Mouse (Mus musculus) liver, embryonic 11.5 days (tissue): ENCODE data around the gene Dgka. TPM values are rescaled to one million over a fixed set of nuclear protein-coding genes. Genes with fewer than 3 reads are reported as not detected.
"Not testable (repeated sequence)": the region's sequence is repeated elsewhere in the genome, so short reads cannot be mapped to it uniquely, and the experiment has no call there.

ENCODE experiments used
- ATAC-seq: fragments of 200-750 bp; cut with Nextera tagmentation; replicated peaks from 2 replicates; pipeline ENCODE4 v1.8.0; 2017; ENCODE audit warnings: moderate number of reproducible peaks, mild to moderate bottlenecking, moderate TSS enrichment, moderate library complexity; ENCODE audit not compliant: low FRiP score
- DNase-seq: peaks from one replicate; pipeline ENCODE4 v3.0.0-alpha.2; 2017; ENCODE audit warnings: low spot score
- H3K27ac ChIP-seq: fragments of 300-500 bp; sonication (generic); 2 replicates; pipeline ENCODE4 v1.5.1; 2014; ENCODE audit warnings: mild to moderate bottlenecking, low read depth, low read length, control low read depth
- H3K27me3 ChIP-seq: fragments of 300-500 bp; sonication (generic); replicated peaks from 2 replicates; pipeline ENCODE4 v1.6.1; 2014; ENCODE audit warnings: low read length, mixed read lengths; ENCODE audit not compliant: control insufficient read depth, insufficient read depth
- H3K36me3 ChIP-seq: fragments of 300-500 bp; sonication (generic); 2 replicates; pipeline ENCODE4 v1.6.1; 2014; ENCODE audit warnings: mild to moderate bottlenecking, low read length, moderate library complexity, mixed read lengths; ENCODE audit not compliant: control insufficient read depth, insufficient read depth
- H3K4me1 ChIP-seq: fragments of 300-500 bp; sonication (generic); replicated peaks from 2 replicates; pipeline ENCODE4 v1.6.1; 2014; ENCODE audit warnings: low read length, mixed read lengths; ENCODE audit not compliant: control insufficient read depth, insufficient read depth
- H3K4me2 ChIP-seq: fragments of 300-500 bp; sonication (generic); 2 replicates; pipeline ENCODE4 v1.6.1; 2014; ENCODE audit warnings: mild to moderate bottlenecking, control low read depth, moderate library complexity
- H3K4me3 ChIP-seq: fragments of 300-500 bp; sonication (generic); 2 replicates; pipeline ENCODE4 v1.5.1; 2014; ENCODE audit warnings: low read depth, low read length, control low read depth
- H3K9ac ChIP-seq: fragments of 300-500 bp; sonication (generic); 2 replicates; pipeline ENCODE4 v1.6.1; 2014; ENCODE audit warnings: low read depth, low read length, control low read depth
- H3K9me3 ChIP-seq: fragments of 300-500 bp; sonication (generic); 2 replicates; pipeline ENCODE4 v1.6.1; 2016; ENCODE audit warnings: low read length, inconsistent platforms, mixed read lengths; ENCODE audit not compliant: control insufficient read depth
- WGBS: fragments of 180-500 bp; shearing (Covaris S2); extraction: QIAGEN DNeasy Blood & Tissue Kit; methylation state at CpG from one replicate; pipeline ENCODE4 v1.1.7; 2014; 5-methylcytosine and 5-hydroxymethylcytosine counted together
- polyA plus RNA-seq: library from polyadenylated mRNA; unstranded; fragments of >200 nt; fragmentation: Nextera tagmentation; extraction: Ambion mirVana; gene quantifications from 2 replicates; pipeline ENCODE4 v1.2.1, GENCODE M21; 2014

Gene Dgka
- polyA plus RNA-seq, 1 experiment from 2014 or later = 4.6 TPM

DNA sequence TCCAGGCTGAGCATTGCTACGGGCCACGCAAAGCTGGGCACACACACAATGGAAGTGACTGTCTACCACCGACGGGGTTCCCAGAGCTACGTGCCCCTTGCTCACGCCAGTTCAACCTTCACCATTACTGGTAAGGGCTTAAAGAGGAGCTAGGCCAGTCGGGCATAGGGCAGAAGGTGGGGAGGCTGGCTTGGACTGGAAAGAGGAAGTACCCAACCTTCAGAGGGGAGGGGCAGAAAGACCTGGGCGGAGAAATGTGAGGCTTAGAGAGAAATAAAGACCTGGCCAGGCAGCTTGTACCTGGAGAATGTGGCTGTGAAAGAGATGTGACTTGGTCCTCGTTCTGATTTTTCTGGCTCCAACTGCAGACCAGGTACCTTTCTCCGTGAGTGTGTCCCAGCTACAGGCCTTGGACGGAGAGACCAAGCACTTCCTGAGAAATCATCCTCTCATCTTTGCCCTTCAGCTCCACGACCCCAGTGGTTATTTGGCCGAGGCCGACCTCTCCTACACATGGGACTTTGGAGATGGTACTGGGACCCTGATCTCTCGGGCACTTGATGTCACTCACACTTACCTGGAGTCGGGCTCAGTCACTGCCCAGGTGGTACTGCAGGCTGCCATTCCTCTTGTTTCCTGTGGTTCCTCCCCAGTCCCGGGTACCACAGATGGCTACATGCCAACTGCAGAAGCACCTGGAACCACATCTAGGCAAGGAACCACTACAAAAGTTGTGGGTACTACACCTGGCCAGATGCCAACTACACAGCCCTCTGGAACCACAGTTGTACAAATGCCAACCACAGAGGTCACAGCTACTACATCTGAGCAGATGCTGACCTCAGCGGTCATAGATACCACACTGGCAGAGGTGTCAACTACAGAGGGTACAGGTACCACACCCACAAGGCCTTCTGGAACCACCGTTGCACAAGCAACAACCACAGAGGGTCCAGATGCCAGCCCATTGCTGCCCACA is 28.8 kb downstream of the Dgka start:
- ATAC-seq (peak; percentile 27; the same call in 1 of the 2 replicates), DNase-seq (no peak)
- no peak overlapping the region for H3K4me2 ChIP-seq
- no peaks in the 10 kb centered on the region for H3K36me3 ChIP-seq
- no peak overlapping the region for H3K27ac ChIP-seq
- no peak overlapping the region for H3K4me3 ChIP-seq
- H3K27me3 ChIP-seq = no peaks in the 10 kb centered on the region
- 74% methylated on average over 19 of the region's 19 CpGs for WGBS
- no peak overlapping the region for H3K9ac ChIP-seq
- no peaks in the 10 kb centered on the region for H3K4me1 ChIP-seq
- H3K9me3 ChIP-seq = no peaks in the 10 kb centered on the region

DNA sequence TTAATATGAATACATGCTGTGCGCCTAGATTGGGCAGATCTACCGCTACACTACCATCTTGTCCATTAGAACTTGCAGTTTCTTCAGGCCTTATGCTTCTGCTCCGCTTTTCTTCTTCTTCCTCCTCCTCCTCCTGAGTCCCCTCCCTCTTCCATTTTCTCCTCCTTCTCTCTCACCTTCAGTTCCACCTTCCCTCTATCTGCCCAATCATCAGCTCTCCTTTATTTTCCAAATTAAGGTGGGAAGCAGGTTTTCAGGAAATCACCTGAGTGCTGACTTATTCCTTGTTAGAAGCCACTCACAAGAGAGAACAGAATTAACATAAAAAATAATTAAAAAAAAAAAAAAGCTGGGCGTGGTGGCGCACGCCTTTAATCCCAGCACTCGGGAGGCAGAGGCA is 33.3 kb downstream of the Dgka start:
- H3K9ac ChIP-seq, H3K27ac ChIP-seq, H3K9me3 ChIP-seq, ATAC-seq, H3K4me1 ChIP-seq, DNase-seq, H3K27me3 ChIP-seq, H3K4me2 ChIP-seq, H3K4me3 ChIP-seq, H3K36me3 ChIP-seq: not testable (repeated sequence)
- 90% methylated on average over 7 of the region's 7 CpGs for WGBS

GRCm38 (mm10) chr10:128705317-128705693 is 39.4 kb downstream of the Dgka start:
- peak; percentile 25 for ATAC-seq
- H3K36me3 ChIP-seq = peaks cover 12% of the 10 kb centered on the region
- peak overlapping the region; percentile 36; the same call in 1 of the 2 replicates for H3K27ac ChIP-seq
- peak; percentile 40 for DNase-seq
- H3K27me3 ChIP-seq = no peaks in the 10 kb centered on the region
- peaks cover 16% of the 10 kb centered on the region for H3K4me1 ChIP-seq
- peak overlapping the region; percentile 95 for H3K9ac ChIP-seq
- WGBS = 14% methylated on average over 11 of the region's 11 CpGs
- peak overlapping the region; percentile 79 for H3K4me2 ChIP-seq
- peak overlapping the region; percentile 82 for H3K4me3 ChIP-seq
- no peaks in the 10 kb centered on the region for H3K9me3 ChIP-seq

DNA sequence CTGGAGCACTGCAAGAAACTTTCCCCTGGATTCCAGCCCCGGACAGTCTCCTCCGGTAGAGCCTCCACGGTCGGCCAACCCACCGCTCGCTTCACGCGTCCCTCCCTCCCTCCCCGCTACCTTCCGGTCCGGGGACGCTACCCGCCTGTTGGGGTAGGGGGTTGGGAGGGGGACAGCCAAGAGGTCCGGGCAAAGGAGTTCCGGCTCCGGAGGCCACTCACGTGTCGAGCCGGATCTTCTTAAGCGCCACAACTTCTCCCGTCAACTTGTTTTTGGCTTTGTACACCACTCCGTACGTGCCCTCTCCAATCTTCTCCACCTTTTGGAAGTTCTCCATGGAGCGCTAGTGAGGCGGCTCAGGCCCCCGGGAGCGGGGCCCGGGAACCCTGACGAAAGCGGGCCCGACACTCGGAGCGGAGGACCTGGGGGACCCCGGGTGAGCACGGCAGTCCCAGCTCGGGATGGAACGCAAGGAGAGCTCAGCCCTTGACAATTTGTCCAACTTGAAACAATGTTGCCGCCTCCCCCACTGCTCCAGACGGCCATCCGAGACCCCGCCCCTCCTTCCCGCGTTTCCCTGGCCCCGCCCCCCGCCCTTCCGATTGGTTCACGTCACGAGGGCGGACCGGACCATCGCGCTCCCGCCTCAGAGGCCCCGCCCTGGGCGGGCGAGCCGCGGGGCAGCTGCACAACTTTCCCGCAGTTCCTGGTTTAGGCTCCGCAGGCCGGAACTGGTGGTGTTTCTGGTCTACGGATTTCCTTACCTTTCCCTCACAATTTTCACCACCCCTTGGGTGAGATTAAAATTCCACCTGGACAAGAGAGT is 40.0 kb downstream of the Dgka start, which contains the start of gene Cdk2:
TSS of gene Cdk2 (minus strand) at position 541 of the 826 bp plus-strand sequence.
- Histone ChIP-seq H3K9ac (peak within 1 kb of the TSS; percentile 95), H3K27me3 (no peaks in the 10 kb centered on the region), H3K36me3 (peaks cover 17% of the 10 kb centered on the region), H3K4me3 (peak within 1 kb of the TSS; percentile 82), H3K4me2 (peak within 1 kb of the TSS; percentile 79), H3K4me1 (peaks cover 17% of the 10 kb centered on the region), H3K27ac (peak within 1 kb of the TSS; percentile 95), H3K9me3 (no peaks in the 10 kb centered on the region)
- peak; percentile 90 for ATAC-seq
- peak; percentile 92 for DNase-seq
- WGBS = under 1% methylated on average over 62 of the region's 62 CpGs

GRCm38 (mm10) chr10:128703895-128704294 is 40.8 kb downstream of the Dgka start, which contains the start of gene Pmel:
Gene Pmel, plus strand, starts transcription at chr10:128704195.
- H3K4me2 ChIP-seq = peak within 1 kb of the TSS; percentile 79
- 20% methylated on average over 4 of the region's 4 CpGs for WGBS
- no peak for DNase-seq
- peak within 1 kb of the TSS; percentile 82 for H3K4me3 ChIP-seq
- H3K36me3 ChIP-seq = peaks cover 22% of the 10 kb centered on the region
- peak within 1 kb of the TSS; percentile 95 for H3K27ac ChIP-seq
- no peaks in the 10 kb centered on the region for H3K9me3 ChIP-seq
- H3K4me1 ChIP-seq = peaks cover 21% of the 10 kb centered on the region
- no peaks in the 10 kb centered on the region for H3K27me3 ChIP-seq
- ATAC-seq = no peak
- peak within 1 kb of the TSS; percentile 95 for H3K9ac ChIP-seq

DNA sequence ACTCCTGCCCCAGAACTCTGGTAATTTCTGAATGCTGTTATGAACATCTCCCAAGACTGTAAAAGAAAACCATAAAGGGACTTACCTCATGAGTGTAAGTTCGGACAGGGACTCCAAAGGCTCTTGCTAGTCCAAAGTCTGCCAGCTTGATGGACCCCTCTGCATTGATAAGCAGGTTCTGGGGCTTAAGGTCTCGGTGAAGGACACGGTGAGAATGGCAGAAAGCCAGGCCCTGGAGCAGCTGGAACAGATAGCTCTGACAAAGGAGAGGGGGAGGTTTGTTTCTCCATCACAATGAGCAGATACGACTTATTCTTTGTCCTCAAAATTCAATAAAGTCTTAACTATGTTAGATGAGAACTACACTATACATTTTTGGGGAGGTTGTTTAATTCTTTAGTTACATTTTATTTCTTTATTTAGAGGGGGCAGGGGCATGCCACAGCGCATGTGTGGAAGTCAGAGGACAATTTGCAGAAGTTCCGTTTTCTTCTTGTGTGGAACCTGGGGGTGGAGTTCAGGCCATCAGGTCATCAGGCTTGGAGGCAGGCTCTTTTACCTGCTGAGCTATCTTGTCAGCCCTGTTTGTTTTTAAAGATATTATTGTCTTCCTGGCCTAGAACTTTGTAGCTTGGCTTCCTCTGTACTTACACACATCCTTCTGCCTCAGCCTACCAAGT is 42.2 kb downstream of the Dgka start:
- H3K4me2 ChIP-seq = peak overlapping the region; percentile 79; the same call in 1 of the 2 replicates
- no peaks in the 10 kb centered on the region for H3K27me3 ChIP-seq
- no peak for DNase-seq
- 0 out of 2 replicates have a peak overlapping the region, but pooled peaks have one; percentile 23 for H3K27ac ChIP-seq
- H3K4me3 ChIP-seq = no peak overlapping the region
- peaks cover 21% of the 10 kb centered on the region for H3K4me1 ChIP-seq
- H3K9ac ChIP-seq = peak overlapping the region; percentile 11; the same call in 1 of the 2 replicates
- no peaks in the 10 kb centered on the region for H3K9me3 ChIP-seq
- no peak for ATAC-seq
- peaks cover 29% of the 10 kb centered on the region for H3K36me3 ChIP-seq
- WGBS = 73% methylated on average over 6 of the region's 6 CpGs

GRCm38 (mm10) chr10:128700712-128701111 is 43.9 kb downstream of the Dgka start:
- DNase-seq (no peak), ATAC-seq (no peak)
- H3K27ac ChIP-seq = no peak overlapping the region
- peaks cover 31% of the 10 kb centered on the region for H3K36me3 ChIP-seq
- H3K27me3 ChIP-seq = no peaks in the 10 kb centered on the region
- peaks cover 25% of the 10 kb centered on the region for H3K4me1 ChIP-seq
- no peak overlapping the region for H3K4me3 ChIP-seq
- H3K9me3 ChIP-seq = no peaks in the 10 kb centered on the region
- H3K9ac ChIP-seq = no peak overlapping the region
- 92% methylated on average over 5 of the region's 5 CpGs for WGBS
- H3K4me2 ChIP-seq = no peak overlapping the region

DNA sequence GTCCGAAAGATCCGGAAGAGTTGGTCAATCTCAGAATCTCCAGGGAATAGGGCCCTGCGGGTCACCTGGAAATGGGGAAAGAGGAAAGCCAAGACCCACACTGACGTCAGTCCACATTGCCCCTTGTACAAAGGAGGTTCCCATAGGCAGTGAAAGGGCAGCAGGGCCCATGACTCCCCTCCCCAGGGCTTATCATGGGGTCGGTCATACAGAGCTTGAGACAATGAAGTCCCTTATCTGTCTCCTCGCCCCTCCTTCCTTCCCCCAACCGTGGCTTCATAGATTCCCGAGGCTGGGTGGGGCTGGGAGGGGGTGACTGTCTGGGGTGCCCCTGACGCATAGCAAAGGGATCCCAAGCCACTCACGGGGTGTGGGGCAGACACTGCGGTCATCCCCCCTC is 45.0 kb downstream of the Dgka start:
- Histone ChIP-seq H3K9me3 (no peaks in the 10 kb centered on the region), H3K4me1 (peaks cover 27% of the 10 kb centered on the region), H3K27me3 (no peaks in the 10 kb centered on the region), H3K4me2 (no peak overlapping the region), H3K27ac (0 out of 2 replicates have a peak overlapping the region, but pooled peaks have one; percentile 29), H3K4me3 (no peak overlapping the region), H3K9ac (no peak overlapping the region), H3K36me3 (peaks cover 31% of the 10 kb centered on the region)
- ATAC-seq (no peak), DNase-seq (no peak)
- 44% methylated on average over 11 of the region's 11 CpGs for WGBS
